Mouse (Mus musculus): ENCODE measurements around the gene Kctd3. TPM values are rescaled to one million over a fixed set of nuclear protein-coding genes. Genes with fewer than 3 reads are reported as not detected.
"Not testable (repeated sequence)": the region's sequence is repeated elsewhere in the genome, so short reads cannot be mapped to it uniquely, and the experiment has no call there.

The Kctd3 gene
- polyA plus RNA-seq, 1 experiment from 2014 or later, result 45.1 TPM

- WGBS, result 95% methylated on average over 5 of the region's 5 CpGs
Observed at GRCm38 (mm10) chr1:189039348-189039747, 31.7 kb upstream of the Kctd3 start.

GRCm38 (mm10) chr1:189032817-189033216 is 25.2 kb upstream of the Kctd3 start:
- 92% methylated on average over 2 of the region's 2 CpGs for WGBS
- H3K9ac ChIP-seq (replicated peaks); ATAC-seq (replicated peaks): not testable (repeated sequence)

More at GRCm38 (mm10) chr1:189039348-189039747, 31.7 kb upstream of the Kctd3 start:
- H3K4me2 ChIP-seq (replicated peaks), result no peak overlapping the region
- no peak overlapping the region for H3K27ac ChIP-seq (replicated peaks)
- no peak for ATAC-seq (replicated peaks)
- no peak overlapping the region for H3K4me3 ChIP-seq
- no peaks in the 10 kb centered on the region for H3K4me1 ChIP-seq
- no peaks in the 10 kb centered on the region for H3K9me3 ChIP-seq
- no peaks in the 10 kb centered on the region for H3K27me3 ChIP-seq
- H3K9ac ChIP-seq (replicated peaks), result no peak overlapping the region
- no peaks in the 10 kb centered on the region for H3K36me3 ChIP-seq

GRCm38 (mm10) chr1:189030975-189031374 is 23.3 kb upstream of the Kctd3 start:
- no peak overlapping the region for H3K9ac ChIP-seq (replicated peaks)
- ATAC-seq (replicated peaks), result no peak
- H3K4me3 ChIP-seq, result no peak overlapping the region
- no peaks in the 10 kb centered on the region for H3K4me1 ChIP-seq
- no peaks in the 10 kb centered on the region for H3K9me3 ChIP-seq
- H3K4me2 ChIP-seq (replicated peaks), result no peak overlapping the region
- no peaks in the 10 kb centered on the region for H3K27me3 ChIP-seq
- H3K36me3 ChIP-seq, result no peaks in the 10 kb centered on the region
- 87% methylated on average over 7 of the region's 7 CpGs for WGBS
- no peak overlapping the region for H3K27ac ChIP-seq (replicated peaks)

More at GRCm38 (mm10) chr1:189032817-189033216, 25.2 kb upstream of the Kctd3 start:
- not testable (repeated sequence) for H3K27me3 ChIP-seq; H3K4me2 ChIP-seq (replicated peaks); H3K27ac ChIP-seq (replicated peaks); H3K36me3 ChIP-seq; H3K9me3 ChIP-seq; H3K4me3 ChIP-seq; H3K4me1 ChIP-seq

GRCm38 (mm10) chr1:189028267-189028666 is 20.6 kb upstream of the Kctd3 start:
- Histone ChIP-seq H3K4me1 (no peaks in the 10 kb centered on the region), H3K27me3 (no peaks in the 10 kb centered on the region), H3K4me3 (no peak overlapping the region), H3K36me3 (no peaks in the 10 kb centered on the region), H3K4me2 (replicated peaks) (no peak overlapping the region), H3K9ac (replicated peaks) (no peak overlapping the region), H3K9me3 (no peaks in the 10 kb centered on the region), H3K27ac (replicated peaks) (no peak overlapping the region)
- 61% methylated on average over 1 of the region's 1 CpGs for WGBS
- ATAC-seq (replicated peaks), result no peak

GRCm38 (mm10) chr1:189026885-189027284 is 19.2 kb upstream of the Kctd3 start:
- no peak; the same call in 1 of the 2 replicates for ATAC-seq (replicated peaks)
- H3K27me3 ChIP-seq, result no peaks in the 10 kb centered on the region
- 68% methylated on average over 8 of the region's 8 CpGs for WGBS
- no peak overlapping the region for H3K9ac ChIP-seq (replicated peaks)
- H3K4me3 ChIP-seq, result no peak overlapping the region
- H3K9me3 ChIP-seq, result no peaks in the 10 kb centered on the region
- H3K4me2 ChIP-seq (replicated peaks), result no peak overlapping the region
- H3K36me3 ChIP-seq, result no peaks in the 10 kb centered on the region
- no peaks in the 10 kb centered on the region for H3K4me1 ChIP-seq
- H3K27ac ChIP-seq (replicated peaks), result no peak overlapping the region

- Histone ChIP-seq H3K9me3 (no peaks in the 10 kb centered on the region), H3K27me3 (no peaks in the 10 kb centered on the region), H3K4me2 (replicated peaks) (no peak overlapping the region), H3K4me3 (no peak overlapping the region), H3K9ac (replicated peaks) (no peak overlapping the region), H3K36me3 (no peaks in the 10 kb centered on the region), H3K27ac (replicated peaks) (no peak overlapping the region), H3K4me1 (no peaks in the 10 kb centered on the region)
- 25% methylated on average over 1 of the region's 1 CpGs for WGBS
- ATAC-seq (replicated peaks), result no peak
Observed at GRCm38 (mm10) chr1:189023701-189024080, 16.1 kb upstream of the Kctd3 start.

GRCm38 (mm10) chr1:189022925-189023700 is 15.5 kb upstream of the Kctd3 start:
- Histone ChIP-seq H3K4me1 (no peaks in the 10 kb centered on the region), H3K4me2 (replicated peaks) (no peak overlapping the region), H3K36me3 (no peaks in the 10 kb centered on the region), H3K27ac (replicated peaks) (no peak overlapping the region), H3K27me3 (no peaks in the 10 kb centered on the region), H3K4me3 (no peak overlapping the region), H3K9ac (replicated peaks) (no peak overlapping the region), H3K9me3 (no peaks in the 10 kb centered on the region)
- peak; percentile 64; the same call in 1 of the 2 replicates for ATAC-seq (replicated peaks)
- 45% methylated on average over 7 of the region's 7 CpGs for WGBS

- peaks cover 3% of the 10 kb centered on the region for H3K27me3 ChIP-seq
- ATAC-seq (replicated peaks), result no peak
- H3K9ac ChIP-seq (replicated peaks), result no peak overlapping the region
- no peak overlapping the region for H3K4me2 ChIP-seq (replicated peaks)
- H3K4me3 ChIP-seq, result no peak overlapping the region
- no peaks in the 10 kb centered on the region for H3K36me3 ChIP-seq
- peaks cover 8% of the 10 kb centered on the region; the same call in 1 of the 2 replicates for H3K4me1 ChIP-seq
- WGBS, result 72% methylated on average over 2 of the region's 2 CpGs
- no peaks in the 10 kb centered on the region for H3K9me3 ChIP-seq
- no peak overlapping the region for H3K27ac ChIP-seq (replicated peaks)
Observed at GRCm38 (mm10) chr1:189015372-189015771, 7.7 kb upstream of the Kctd3 start.

GRCm38 (mm10) chr1:189013587-189013921 is 5.9 kb upstream of the Kctd3 start:
- ATAC-seq (replicated peaks), result no peak
- H3K9me3 ChIP-seq, result no peaks in the 10 kb centered on the region
- H3K4me3 ChIP-seq, result no peak overlapping the region
- peaks cover 3% of the 10 kb centered on the region for H3K27me3 ChIP-seq
- no peak overlapping the region for H3K9ac ChIP-seq (replicated peaks)
- H3K36me3 ChIP-seq, result no peaks in the 10 kb centered on the region
- peaks cover 8% of the 10 kb centered on the region; the same call in 1 of the 2 replicates for H3K4me1 ChIP-seq
- 7% methylated on average over 4 of the region's 4 CpGs for WGBS
- 0 out of 2 replicates have a peak overlapping the region, but pooled peaks have one; percentile 1 for H3K4me2 ChIP-seq (replicated peaks)
- H3K27ac ChIP-seq (replicated peaks), result no peak overlapping the region

GRCm38 (mm10) chr1:189012846-189013586 is 5.4 kb upstream of the Kctd3 start:
- Histone ChIP-seq H3K27ac (replicated peaks) (no peak overlapping the region), H3K36me3 (no peaks in the 10 kb centered on the region), H3K27me3 (peaks cover 3% of the 10 kb centered on the region), H3K9ac (replicated peaks) (no peak overlapping the region), H3K4me1 (peaks cover 8% of the 10 kb centered on the region; the same call in 1 of the 2 replicates), H3K4me2 (replicated peaks) (0 out of 2 replicates have a peak overlapping the region, but pooled peaks have one; percentile 1), H3K9me3 (no peaks in the 10 kb centered on the region), H3K4me3 (no peak overlapping the region)
- no peak for ATAC-seq (replicated peaks)
- 10% methylated on average over 16 of the region's 16 CpGs for WGBS

- no peak overlapping the region for H3K9ac ChIP-seq (replicated peaks)
- no peak overlapping the region for H3K27ac ChIP-seq (replicated peaks)
- WGBS, result 85% methylated on average over 4 of the region's 4 CpGs
- H3K4me3 ChIP-seq, result no peak overlapping the region
- peaks cover 3% of the 10 kb centered on the region for H3K27me3 ChIP-seq
- no peak overlapping the region for H3K4me2 ChIP-seq (replicated peaks)
- H3K9me3 ChIP-seq, result no peaks in the 10 kb centered on the region
- no peak for ATAC-seq (replicated peaks)
- H3K4me1 ChIP-seq, result peaks cover 23% of the 10 kb centered on the region
- no peaks in the 10 kb centered on the region for H3K36me3 ChIP-seq
Observed at GRCm38 (mm10) chr1:189010671-189011070, 3.0 kb upstream of the Kctd3 start.

GRCm38 (mm10) chr1:189007980-189008324 is 311 bp upstream of the Kctd3 start:
- Histone ChIP-seq H3K27me3 (no peaks in the 10 kb centered on the region; the same call in 1 of the 2 replicates), H3K4me3 (peak overlapping the region; percentile 94), H3K4me1 (peaks cover 28% of the 10 kb centered on the region), H3K4me2 (replicated peaks) (peak overlapping the region; percentile 90), H3K9ac (replicated peaks) (0 out of 2 replicates have a peak overlapping the region, but pooled peaks have one; percentile 13), H3K36me3 (no peaks in the 10 kb centered on the region), H3K27ac (replicated peaks) (no peak overlapping the region), H3K9me3 (no peaks in the 10 kb centered on the region)
- peak; percentile 72 for ATAC-seq (replicated peaks)
- WGBS, result 56% methylated on average over 7 of the region's 7 CpGs
